Mouse (Mus musculus): ENCODE results near the gene Vmn2r78. TPM values are rescaled to one million over a fixed set of nuclear protein-coding genes. Genes with fewer than 3 reads are reported as not detected.

The Vmn2r78 gene
- 0.09 TPM in 1 of 2 replicates, not detected in the other for polyA plus RNA-seq (2015; fragmentation: Nextera tagmentation; extraction: Ambion mirVana)

GRCm38 (mm10) chr7:86914794-86915193 lies at the start of gene Vmn2r78:
Gene Vmn2r78 (plus strand): TSS chr7:86915094.

DNA sequence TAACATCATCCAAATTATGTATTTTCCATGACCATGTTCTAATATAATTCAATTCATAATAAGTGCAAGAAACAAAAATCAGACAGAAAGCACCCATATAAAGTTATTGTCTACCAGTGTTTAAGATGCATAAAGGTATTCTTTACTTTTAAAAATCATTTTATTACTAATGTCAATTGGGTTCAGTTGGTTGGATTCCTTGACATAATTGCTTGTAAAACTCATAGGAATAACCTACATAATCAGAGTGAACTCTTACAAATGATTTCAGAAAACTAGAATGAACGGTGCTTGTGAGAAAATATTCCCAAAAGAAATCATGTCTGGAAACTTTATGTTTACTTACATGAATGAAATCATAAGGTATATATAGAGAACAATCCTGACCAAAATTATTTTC lies 80.9 kb downstream of the Vmn2r78 start, which contains the start of gene Vmn2r79:
Vmn2r79 (plus strand) TSS at position 301 of the 400 bp plus-strand sequence.

Other genes starting within 250 kb of the Vmn2r78 start
- gene Olfr292, start 226.8 kb upstream of the Vmn2r78 start, polyA plus RNA-seq (2015; fragmentation: Nextera tagmentation; extraction: Ambion mirVana) = not detected in 2 replicates
- gene Folh1, start 139.2 kb upstream of the Vmn2r78 start, polyA plus RNA-seq (2015; fragmentation: Nextera tagmentation; extraction: Ambion mirVana) = 7.0 and 12.5 TPM in 2 replicates
- gene Vmn2r77, start 120.1 kb upstream of the Vmn2r78 start, polyA plus RNA-seq (2015; fragmentation: Nextera tagmentation; extraction: Ambion mirVana) = not detected in 2 replicates
- 0.02 TPM in 1 of 2 replicates, not detected in the other for gene Vmn2r79, start 81.0 kb downstream of the Vmn2r78 start, polyA plus RNA-seq (2015; fragmentation: Nextera tagmentation; extraction: Ambion mirVana)